Mouse (Mus musculus): ENCODE measurements around the gene Ube2e2. TPM values are rescaled to one million over a fixed set of nuclear protein-coding genes. Genes with fewer than 3 reads are reported as not detected.

The Ube2e2 gene
- polyA plus RNA-seq, 1 experiment from 2014 or later = 75.8 TPM

DNA sequence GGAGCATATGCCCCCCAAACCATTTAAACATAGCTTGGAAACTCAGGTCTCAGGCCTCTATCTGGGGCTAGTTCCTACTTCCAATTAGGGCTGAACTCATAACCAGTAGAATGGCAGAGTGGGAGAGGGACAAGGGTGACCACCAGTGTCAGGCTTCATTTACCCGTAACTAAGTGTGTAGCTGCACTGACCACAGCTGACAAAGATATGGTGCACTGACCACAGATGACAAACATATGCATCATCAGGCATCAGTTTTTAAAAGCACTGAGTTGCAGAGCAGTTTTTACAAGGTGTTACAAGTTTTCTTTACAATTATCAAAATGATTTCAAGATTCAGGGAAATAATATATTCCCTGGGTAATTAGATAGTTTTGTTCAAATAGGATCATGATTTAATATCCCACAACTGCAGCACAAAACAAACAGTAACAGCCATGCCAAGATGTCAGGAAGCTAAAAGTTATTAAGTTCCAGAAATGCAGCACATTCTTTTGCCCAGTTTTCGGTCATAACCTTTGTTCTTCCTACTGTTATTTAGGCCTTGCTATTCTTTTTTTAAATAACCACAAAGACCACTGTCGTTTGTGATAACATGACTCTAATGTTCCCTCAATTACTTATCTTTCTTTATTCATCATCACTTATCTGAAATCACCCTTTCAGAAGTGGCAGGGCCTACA, 114.9 kb downstream of the Ube2e2 start:
- Histone ChIP-seq H3K9ac (no peak overlapping the region), H3K36me3 (ENCODE audit: poor library complexity, severe bottlenecking) (no peaks in the 10 kb centered on the region), H3K4me1 (no peaks in the 10 kb centered on the region), H3K27ac (no peak overlapping the region), H3K27me3 (no peaks in the 10 kb centered on the region), H3K4me2 (no peak overlapping the region), H3K9me3 (replicated peaks) (no peaks in the 10 kb centered on the region), H3K4me3 (no peak overlapping the region)
- no peak for ATAC-seq
- WGBS = 88% methylated on average over 3 of the region's 3 CpGs

DNA sequence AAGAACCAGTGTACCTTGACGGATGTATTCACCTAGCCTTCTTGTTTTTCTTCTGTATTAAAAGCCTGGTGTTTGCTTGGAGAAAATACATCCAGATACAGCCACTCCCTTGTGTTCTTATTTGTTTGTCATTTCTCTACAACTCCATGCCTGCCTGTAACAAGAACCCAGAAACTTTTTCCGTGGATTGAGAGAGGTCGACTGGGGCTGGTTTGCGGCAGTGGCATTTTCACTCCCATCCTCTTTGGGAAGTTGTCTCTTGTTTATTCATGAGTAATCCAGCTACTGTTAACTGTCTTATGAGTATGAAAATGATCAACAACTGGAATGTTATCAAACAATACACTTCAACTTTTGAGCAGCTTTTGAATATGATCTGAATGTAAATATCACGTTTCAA, 115.8 kb downstream of the Ube2e2 start:
- no peak overlapping the region for H3K9ac ChIP-seq
- H3K27me3 ChIP-seq = no peaks in the 10 kb centered on the region
- no peak overlapping the region for H3K27ac ChIP-seq
- WGBS = 89% methylated on average over 5 of the region's 5 CpGs
- H3K36me3 ChIP-seq (ENCODE audit: poor library complexity, severe bottlenecking) = no peaks in the 10 kb centered on the region
- ATAC-seq = no peak
- no peaks in the 10 kb centered on the region for H3K4me1 ChIP-seq
- H3K9me3 ChIP-seq (replicated peaks) = no peaks in the 10 kb centered on the region
- H3K4me3 ChIP-seq = no peak overlapping the region
- H3K4me2 ChIP-seq = no peak overlapping the region

DNA sequence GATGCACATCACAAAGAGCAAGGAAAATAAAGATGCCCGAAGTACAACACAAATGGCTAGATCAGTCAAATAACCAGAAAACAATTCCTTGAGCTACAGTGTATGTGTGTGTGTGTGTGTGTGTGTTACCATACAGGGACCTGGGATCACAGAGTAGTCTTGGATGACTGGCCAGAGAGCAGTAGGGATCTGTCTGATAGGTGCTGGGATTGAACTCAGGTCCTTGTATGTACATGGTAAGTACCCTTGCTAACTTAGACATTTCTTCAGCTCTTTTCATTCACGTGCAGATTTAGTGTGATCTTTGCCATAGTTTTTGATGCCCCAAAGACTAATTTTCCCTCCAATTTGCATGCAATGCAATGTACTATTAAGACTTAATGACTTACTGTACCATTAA, 117.9 kb downstream of the Ube2e2 start:
- WGBS = 83% methylated on average over 2 of the region's 2 CpGs
- H3K9ac ChIP-seq = no peak overlapping the region
- H3K4me2 ChIP-seq = no peak overlapping the region
- H3K36me3 ChIP-seq (ENCODE audit: poor library complexity, severe bottlenecking) = no peaks in the 10 kb centered on the region
- H3K4me3 ChIP-seq = no peak overlapping the region
- H3K4me1 ChIP-seq = no peaks in the 10 kb centered on the region
- no peak for ATAC-seq
- no peaks in the 10 kb centered on the region for H3K9me3 ChIP-seq (replicated peaks)
- no peaks in the 10 kb centered on the region for H3K27me3 ChIP-seq
- no peak overlapping the region for H3K27ac ChIP-seq

GRCm38 (mm10) chr14:18773724-18774123, 120.3 kb downstream of the Ube2e2 start:
- no peak overlapping the region for H3K9ac ChIP-seq
- no peak overlapping the region for H3K27ac ChIP-seq
- no peak for ATAC-seq
- H3K9me3 ChIP-seq (replicated peaks) = no peaks in the 10 kb centered on the region
- H3K4me2 ChIP-seq = no peak overlapping the region
- H3K27me3 ChIP-seq = no peaks in the 10 kb centered on the region
- H3K4me1 ChIP-seq = no peaks in the 10 kb centered on the region
- H3K36me3 ChIP-seq (ENCODE audit: poor library complexity, severe bottlenecking) = no peaks in the 10 kb centered on the region
- WGBS = 68% methylated on average over 2 of the region's 2 CpGs
- no peak overlapping the region for H3K4me3 ChIP-seq

GRCm38 (mm10) chr14:18759601-18760356, 134.3 kb downstream of the Ube2e2 start:
- Histone ChIP-seq H3K9ac (no peak overlapping the region), H3K4me2 (no peak overlapping the region), H3K27ac (no peak overlapping the region), H3K27me3 (no peaks in the 10 kb centered on the region), H3K36me3 (ENCODE audit: poor library complexity, severe bottlenecking) (no peaks in the 10 kb centered on the region), H3K4me3 (no peak overlapping the region), H3K4me1 (peaks cover 12% of the 10 kb centered on the region), H3K9me3 (replicated peaks) (no peaks in the 10 kb centered on the region)
- WGBS = 56% methylated on average over 6 of the region's 6 CpGs
- ATAC-seq = peak; percentile 61; the same call in 1 of the 2 replicates

GRCm38 (mm10) chr14:18758595-18759532, 135.2 kb downstream of the Ube2e2 start:
- H3K9me3 ChIP-seq (replicated peaks) = no peaks in the 10 kb centered on the region
- 42% methylated on average over 2 of the region's 2 CpGs for WGBS
- peak; percentile 82 for ATAC-seq

GRCm38 (mm10) chr14:18758003-18758402, 136.1 kb downstream of the Ube2e2 start:
- no peak overlapping the region for H3K27ac ChIP-seq
- no peak for ATAC-seq
- 97% methylated on average over 2 of the region's 2 CpGs for WGBS
- no peak overlapping the region for H3K4me2 ChIP-seq
- peaks cover 12% of the 10 kb centered on the region for H3K4me1 ChIP-seq
- H3K9ac ChIP-seq = no peak overlapping the region
- no peaks in the 10 kb centered on the region for H3K27me3 ChIP-seq
- H3K4me3 ChIP-seq = no peak overlapping the region
- H3K36me3 ChIP-seq (ENCODE audit: poor library complexity, severe bottlenecking) = no peaks in the 10 kb centered on the region
- no peaks in the 10 kb centered on the region; the same call in 1 of the 2 replicates for H3K9me3 ChIP-seq (replicated peaks)

More at GRCm38 (mm10) chr14:18758595-18759532, 135.2 kb downstream of the Ube2e2 start:
- H3K9ac ChIP-seq = no peak overlapping the region
- H3K4me2 ChIP-seq = no peak overlapping the region
- peaks cover 12% of the 10 kb centered on the region for H3K4me1 ChIP-seq
- H3K4me3 ChIP-seq = no peak overlapping the region
- peak overlapping the region; percentile 66 for H3K27ac ChIP-seq
- no peaks in the 10 kb centered on the region for H3K27me3 ChIP-seq
- H3K36me3 ChIP-seq (ENCODE audit: poor library complexity, severe bottlenecking) = no peaks in the 10 kb centered on the region

GRCm38 (mm10) chr14:18755410-18755809, 138.7 kb downstream of the Ube2e2 start:
- Histone ChIP-seq H3K9ac (no peak overlapping the region), H3K36me3 (ENCODE audit: poor library complexity, severe bottlenecking) (no peaks in the 10 kb centered on the region), H3K4me3 (no peak overlapping the region), H3K9me3 (replicated peaks) (no peaks in the 10 kb centered on the region; the same call in 1 of the 2 replicates), H3K4me2 (no peak overlapping the region), H3K4me1 (peaks cover 12% of the 10 kb centered on the region), H3K27me3 (no peaks in the 10 kb centered on the region), H3K27ac (no peak overlapping the region)
- WGBS = 75% methylated on average over 1 of the region's 1 CpGs
- no peak for ATAC-seq

DNA sequence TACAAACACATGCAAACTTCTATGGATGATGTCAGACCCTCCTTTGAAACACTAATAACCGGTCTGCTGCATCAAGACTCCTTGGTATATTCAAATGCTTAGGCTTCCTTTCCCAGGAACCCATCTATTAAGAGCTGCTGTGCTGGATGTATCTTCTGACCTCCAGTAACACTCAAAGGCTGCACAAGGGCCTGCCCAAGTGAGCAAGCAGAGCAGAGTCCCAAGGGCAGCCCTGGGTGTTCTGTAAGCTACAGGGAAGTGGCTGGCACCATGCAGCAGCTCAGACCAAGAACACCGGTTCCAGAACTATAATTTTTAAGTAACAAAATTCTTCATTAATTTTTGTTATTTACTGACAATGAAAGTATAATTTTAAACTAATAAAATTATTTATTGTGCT, 139.5 kb downstream of the Ube2e2 start:
- Histone ChIP-seq H3K27ac (no peak overlapping the region), H3K9me3 (replicated peaks) (no peaks in the 10 kb centered on the region; the same call in 1 of the 2 replicates), H3K9ac (no peak overlapping the region), H3K4me2 (no peak overlapping the region), H3K27me3 (no peaks in the 10 kb centered on the region), H3K4me3 (no peak overlapping the region), H3K4me1 (peaks cover 10% of the 10 kb centered on the region), H3K36me3 (ENCODE audit: poor library complexity, severe bottlenecking) (no peaks in the 10 kb centered on the region)
- no peak for ATAC-seq
- 87% methylated on average over 2 of the region's 2 CpGs for WGBS

DNA sequence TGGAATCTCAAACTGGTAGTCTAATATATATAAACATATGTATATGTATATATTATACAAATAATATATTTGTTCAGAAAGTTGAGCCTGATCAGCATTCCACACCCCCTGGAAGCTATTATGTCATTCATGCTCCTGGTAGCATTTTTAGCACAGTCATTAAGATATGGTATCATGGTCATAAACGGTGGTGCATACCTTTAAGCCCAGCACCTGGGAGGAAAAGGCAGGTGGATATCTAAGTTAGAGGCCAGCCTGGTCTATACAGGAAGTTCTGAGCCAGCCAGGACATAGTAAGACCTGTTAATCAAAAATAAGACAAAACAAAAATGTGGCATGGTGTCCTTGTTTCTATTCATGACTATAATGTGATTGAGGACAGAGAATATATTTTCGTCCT, 140.1 kb downstream of the Ube2e2 start:
- 93% methylated on average over 2 of the region's 2 CpGs for WGBS
- ATAC-seq = no peak
- Histone ChIP-seq H3K27me3 (no peaks in the 10 kb centered on the region), H3K4me1 (peaks cover 6% of the 10 kb centered on the region), H3K36me3 (ENCODE audit: poor library complexity, severe bottlenecking) (no peaks in the 10 kb centered on the region), H3K4me3 (no peak overlapping the region), H3K9ac (no peak overlapping the region), H3K27ac (no peak overlapping the region), H3K4me2 (no peak overlapping the region), H3K9me3 (replicated peaks) (peaks cover 3% of the 10 kb centered on the region; the same call in 1 of the 2 replicates)

GRCm38 (mm10) chr14:18731154-18731553, 162.9 kb downstream of the Ube2e2 start:
- ATAC-seq = no peak
- no peak overlapping the region for H3K27ac ChIP-seq
- H3K27me3 ChIP-seq = no peaks in the 10 kb centered on the region
- no peak overlapping the region for H3K4me3 ChIP-seq
- H3K9me3 ChIP-seq (replicated peaks) = no peaks in the 10 kb centered on the region
- H3K36me3 ChIP-seq (ENCODE audit: poor library complexity, severe bottlenecking) = no peaks in the 10 kb centered on the region
- no peak overlapping the region for H3K9ac ChIP-seq
- no peaks in the 10 kb centered on the region for H3K4me1 ChIP-seq
- WGBS = 79% methylated on average over 4 of the region's 4 CpGs
- no peak overlapping the region for H3K4me2 ChIP-seq
